Mouse (Mus musculus) megakaryocyte, embryonic 14.5 days (primary cell): ENCODE measurements around the gene Ablim1. TPM values are rescaled to one million over a fixed set of nuclear protein-coding genes. Genes with fewer than 3 reads are reported as not detected.

ENCODE experiments used
- H3K27me3 ChIP-seq: replicated peaks from 2 replicates; pipeline ENCODE3; 2012; ENCODE audit warnings: inconsistent platforms
- H3K36me3 ChIP-seq: replicated peaks from 2 replicates; pipeline ENCODE3; 2012; ENCODE audit warnings: low read length, inconsistent platforms, mixed read lengths
- H3K4me1 ChIP-seq: 2 replicates; pipeline ENCODE4 v1.6.1; 2012; ENCODE audit warnings: inconsistent platforms
- H3K4me3 ChIP-seq: replicated peaks from 2 replicates; pipeline ENCODE3; 2012; ENCODE audit warnings: moderate library complexity, mild to moderate bottlenecking, inconsistent platforms
- H3K9me3 ChIP-seq: 2 replicates; pipeline ENCODE4 v1.6.1; 2012; ENCODE audit warnings: inconsistent platforms
- FLI1 ChIP-seq: IDR thresholded peaks from 2 replicates; pipeline ENCODE4 v1.6.1; 2012; ENCODE audit warnings: low read length, inconsistent platforms, mixed read lengths
- GATA1 ChIP-seq: IDR thresholded peaks from 3 replicates; pipeline ENCODE4 v1.6.1; 2012; ENCODE audit warnings: mixed read lengths, low read length, inconsistent platforms, borderline replicate concordance
- polyA plus RNA-seq: library from polyadenylated mRNA; stranded (reverse); fragments of >175 nt; gene quantifications from 2 replicates; pipeline ENCODE4 v1.2.3, GENCODE M21; 2012; ENCODE audit warnings: low replicate concordance; ENCODE audit not compliant: insufficient read depth

Ablim1 gene
- polyA plus RNA-seq, 1 experiment: 0.17 TPM

- Histone ChIP-seq H3K27me3 (peaks cover 33% of the 10 kb centered on the region), H3K9me3 (no peaks in the 10 kb centered on the region), H3K36me3 (no peaks in the 10 kb centered on the region), H3K4me1 (peaks cover 47% of the 10 kb centered on the region), H3K4me3 (peak overlapping the region; percentile 51)
- no peak for TF ChIP-seq FLI1
- TF ChIP-seq GATA1: no peak
Measured at GRCm38 (mm10) chr19:57104171-57104748, 210.5 kb downstream of the Ablim1 start.

DNA sequence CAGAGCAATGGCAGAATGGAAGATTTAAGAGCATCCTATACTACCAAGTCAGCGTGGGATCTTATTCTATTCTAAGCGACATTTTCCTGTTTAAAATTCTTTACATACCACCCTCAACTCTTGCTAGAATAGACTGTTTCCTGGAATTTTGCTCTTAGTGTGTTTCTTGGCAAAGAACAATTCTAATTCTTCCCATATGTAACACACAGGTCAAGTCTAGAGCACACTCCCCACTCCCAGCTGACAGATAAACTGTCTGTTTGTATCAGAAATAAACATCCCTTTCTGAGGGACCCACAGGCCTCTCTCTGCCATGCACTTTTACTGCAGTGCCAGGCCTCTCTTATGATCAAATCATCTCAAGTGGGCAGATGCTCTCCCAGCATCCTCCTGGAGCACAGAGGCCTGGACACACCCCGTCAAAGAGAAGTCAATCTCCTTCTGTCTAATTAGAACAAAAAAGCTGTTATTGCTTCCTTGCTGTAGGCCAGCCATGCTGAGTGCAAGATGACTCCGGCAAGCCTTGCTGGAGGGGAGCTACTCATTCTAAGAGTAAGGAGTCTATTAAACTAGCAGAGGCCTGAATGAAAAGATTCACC, 211.3 kb downstream of the Ablim1 start:
- TF ChIP-seq FLI1: no peak
- TF ChIP-seq GATA1: no peak
- H3K27me3 ChIP-seq: peaks cover 29% of the 10 kb centered on the region
- no peaks in the 10 kb centered on the region for H3K9me3 ChIP-seq
- H3K36me3 ChIP-seq: no peaks in the 10 kb centered on the region
- H3K4me3 ChIP-seq: no peak overlapping the region
- peaks cover 47% of the 10 kb centered on the region for H3K4me1 ChIP-seq

- H3K9me3 ChIP-seq: no peaks in the 10 kb centered on the region
- no peak overlapping the region for H3K4me3 ChIP-seq
- peaks cover 21% of the 10 kb centered on the region for H3K27me3 ChIP-seq
- H3K36me3 ChIP-seq: no peaks in the 10 kb centered on the region
- H3K4me1 ChIP-seq: peaks cover 38% of the 10 kb centered on the region
- TF ChIP-seq GATA1: no peak
- TF ChIP-seq FLI1: no peak
Measured at GRCm38 (mm10) chr19:57101986-57102385, 212.7 kb downstream of the Ablim1 start.

GRCm38 (mm10) chr19:57100753-57101446, 213.8 kb downstream of the Ablim1 start:
- Histone ChIP-seq H3K4me1 (peaks cover 29% of the 10 kb centered on the region), H3K36me3 (no peaks in the 10 kb centered on the region), H3K9me3 (no peaks in the 10 kb centered on the region), H3K27me3 (peaks cover 18% of the 10 kb centered on the region), H3K4me3 (no peak overlapping the region)
- TF ChIP-seq FLI1 (no peak), GATA1 (no peak)

GRCm38 (mm10) chr19:57099986-57100385, 214.7 kb downstream of the Ablim1 start:
- no peaks in the 10 kb centered on the region for H3K9me3 ChIP-seq
- H3K27me3 ChIP-seq: peaks cover 10% of the 10 kb centered on the region
- no peak overlapping the region for H3K4me3 ChIP-seq
- H3K36me3 ChIP-seq: no peaks in the 10 kb centered on the region
- TF ChIP-seq FLI1 (no peak), GATA1 (no peak)
- peaks cover 19% of the 10 kb centered on the region for H3K4me1 ChIP-seq

DNA sequence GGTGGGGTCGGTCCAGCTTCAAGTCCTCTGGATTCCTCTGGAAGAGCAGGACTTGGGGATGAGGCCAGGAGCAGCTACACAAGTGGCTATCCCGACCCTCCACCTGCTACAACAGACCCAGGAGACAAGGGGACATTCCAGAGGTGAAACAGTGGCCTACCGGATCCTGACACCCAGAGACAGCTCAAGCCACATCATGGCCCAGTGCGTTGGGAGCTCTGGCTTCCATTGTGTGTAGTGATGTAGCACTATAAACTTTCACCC, 215.7 kb downstream of the Ablim1 start:
- Histone ChIP-seq H3K4me3 (no peak overlapping the region), H3K27me3 (peaks cover 11% of the 10 kb centered on the region), H3K9me3 (no peaks in the 10 kb centered on the region), H3K36me3 (no peaks in the 10 kb centered on the region), H3K4me1 (peaks cover 12% of the 10 kb centered on the region)
- TF ChIP-seq FLI1: no peak
- no peak for TF ChIP-seq GATA1

- Histone ChIP-seq H3K4me1 (peaks cover 6% of the 10 kb centered on the region), H3K4me3 (no peak overlapping the region), H3K27me3 (peaks cover 9% of the 10 kb centered on the region), H3K36me3 (no peaks in the 10 kb centered on the region), H3K9me3 (no peaks in the 10 kb centered on the region)
- TF ChIP-seq FLI1 (no peak), GATA1 (no peak)
Measured at GRCm38 (mm10) chr19:57098241-57099093, 216.3 kb downstream of the Ablim1 start.

- peaks cover 9% of the 10 kb centered on the region for H3K27me3 ChIP-seq
- TF ChIP-seq FLI1 (no peak), GATA1 (no peak)
- no peak overlapping the region for H3K4me3 ChIP-seq
- no peaks in the 10 kb centered on the region for H3K36me3 ChIP-seq
- H3K4me1 ChIP-seq: peaks cover 5% of the 10 kb centered on the region; the same call in 1 of the 2 replicates
- H3K9me3 ChIP-seq: no peaks in the 10 kb centered on the region
Measured at GRCm38 (mm10) chr19:57095340-57095739, 219.4 kb downstream of the Ablim1 start.

DNA sequence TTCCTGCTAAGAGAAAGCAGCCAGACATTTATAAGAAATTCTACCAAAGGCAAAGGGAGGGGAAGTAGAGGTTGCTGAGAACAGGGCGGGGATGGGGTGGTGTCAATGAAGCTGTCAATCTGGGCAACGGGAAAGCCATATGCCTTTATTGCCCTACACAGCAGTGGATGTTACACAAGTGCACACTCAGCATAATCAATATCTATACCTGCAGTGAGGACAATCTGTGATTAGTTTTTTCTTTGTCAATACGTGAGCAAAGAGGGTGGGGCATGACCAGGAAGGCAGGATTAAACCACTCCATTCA, 221.1 kb downstream of the Ablim1 start:
- Histone ChIP-seq H3K9me3 (no peaks in the 10 kb centered on the region), H3K36me3 (no peaks in the 10 kb centered on the region), H3K4me3 (no peak overlapping the region), H3K27me3 (peaks cover 11% of the 10 kb centered on the region), H3K4me1 (no peaks in the 10 kb centered on the region)
- TF ChIP-seq GATA1 (no peak), FLI1 (no peak)
